Mouse (Mus musculus): Measurements from ENCODE around the gene Slc2a10. TPM values are rescaled to one million over a fixed set of nuclear protein-coding genes. Genes with fewer than 3 reads are reported as not detected.

Slc2a10 gene
- polyA plus RNA-seq, 3 experiments from 2014 or later, result not detected

- ATAC-seq, result no peak
Measured at GRCm38 (mm10) chr2:165563298-165564058, 59.9 kb downstream of the Slc2a10 start.

GRCm38 (mm10) chr2:165564101-165564500, 60.5 kb downstream of the Slc2a10 start:
- no peak for ATAC-seq

- no peak for ATAC-seq
Measured at GRCm38 (mm10) chr2:165564620-165565019, 61.0 kb downstream of the Slc2a10 start.

- no peak for ATAC-seq
Measured at GRCm38 (mm10) chr2:165566898-165567297, 63.3 kb downstream of the Slc2a10 start.

GRCm38 (mm10) chr2:165567820-165568219, 64.2 kb downstream of the Slc2a10 start:
- ATAC-seq, result no peak

GRCm38 (mm10) chr2:165568911-165569310, 65.3 kb downstream of the Slc2a10 start:
- ATAC-seq, result no peak

Other genes with a start within 250 kb of the Slc2a10 start
- gene Slc35c2, start 215.9 kb upstream of the Slc2a10 start, polyA plus RNA-seq (2017; shearing (Covaris generic)), result 10 to 100 TPM; 36.4 to 44.9 (median 44.1) TPM
- 10 to 100 TPM; 36.8 to 43.5 (median 42.5) TPM for gene Elmo2, start 177.3 kb upstream of the Slc2a10 start, polyA plus RNA-seq (2017; shearing (Covaris generic))
- gene Zfp663, start 135.1 kb upstream of the Slc2a10 start, polyA plus RNA-seq (2017; shearing (Covaris generic)), result not detected
- not detected for gene Zfp334, start 115.5 kb upstream of the Slc2a10 start, polyA plus RNA-seq (2017; shearing (Covaris generic))
- not detected for gene Ocstamp, start 103.4 kb upstream of the Slc2a10 start, polyA plus RNA-seq (2017; shearing (Covaris generic))
- not detected for gene Slc13a3, start 30.6 kb upstream of the Slc2a10 start, polyA plus RNA-seq (2017; shearing (Covaris generic))
- 1 to 10 TPM; 3.5 to 5.0 (median 4.3) TPM for gene Trp53rka, start 10.5 kb upstream of the Slc2a10 start, polyA plus RNA-seq (2017; shearing (Covaris generic))
- gene Eya2, start 91.2 kb downstream of the Slc2a10 start, polyA plus RNA-seq (2017; shearing (Covaris generic)), result 10 to 100 TPM in 2 of 3 experiments, 1 to 10 TPM in 1; 4.5 to 17.0 (median 13.2) TPM